Mouse (Mus musculus) thymus, postnatal 14 days (tissue): ENCODE measurements around the gene Lrsam1.
A peak's percentile ranks its signal among the peaks of the same experiment; 100 is the strongest.

ENCODE experiments used
- DNase-seq: peaks from one replicate; pipeline ENCODE4 v3.0.0; 2021

The Lrsam1 gene

DNA sequence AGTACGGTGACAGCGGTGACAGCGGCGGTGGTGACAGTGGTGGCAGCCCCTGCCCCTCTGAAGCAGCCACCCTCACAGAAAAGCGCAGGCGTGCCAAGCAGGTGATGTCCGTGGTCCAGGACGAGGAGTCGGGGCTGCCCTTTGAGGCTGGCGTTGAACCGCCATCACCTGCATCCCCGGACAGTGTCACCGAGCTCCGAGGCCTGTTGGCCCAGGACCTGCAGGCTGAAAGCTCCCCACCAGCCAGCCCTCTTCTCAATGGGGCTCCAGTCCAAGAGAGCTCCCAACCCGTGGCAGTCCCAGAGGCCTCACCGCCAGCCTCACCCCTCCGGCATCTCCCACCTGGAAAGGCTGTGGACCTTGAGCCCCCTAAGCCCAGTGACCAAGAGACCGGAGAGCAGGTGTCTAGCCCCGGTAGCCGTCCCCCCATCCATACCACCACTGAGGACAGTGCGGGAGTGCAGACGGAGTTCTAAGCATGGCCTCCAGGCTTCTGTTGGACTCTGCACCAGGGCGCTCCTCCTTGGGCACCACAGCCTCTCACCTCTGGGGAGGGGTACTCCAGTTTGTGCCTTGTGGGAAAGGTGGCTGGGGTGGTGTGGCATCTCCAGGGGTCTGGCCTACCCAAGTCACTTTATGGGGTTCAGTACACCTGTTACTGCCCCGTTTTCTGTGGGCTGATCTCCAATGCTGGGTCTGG, 37.7 kb downstream of the Lrsam1 start:
- no peak for DNase-seq

GRCm38 (mm10) chr2:32922564-32922963, 38.9 kb downstream of the Lrsam1 start:
- DNase-seq = no peak

GRCm38 (mm10) chr2:32921801-32922380, 39.5 kb downstream of the Lrsam1 start:
- no peak for DNase-seq

DNA sequence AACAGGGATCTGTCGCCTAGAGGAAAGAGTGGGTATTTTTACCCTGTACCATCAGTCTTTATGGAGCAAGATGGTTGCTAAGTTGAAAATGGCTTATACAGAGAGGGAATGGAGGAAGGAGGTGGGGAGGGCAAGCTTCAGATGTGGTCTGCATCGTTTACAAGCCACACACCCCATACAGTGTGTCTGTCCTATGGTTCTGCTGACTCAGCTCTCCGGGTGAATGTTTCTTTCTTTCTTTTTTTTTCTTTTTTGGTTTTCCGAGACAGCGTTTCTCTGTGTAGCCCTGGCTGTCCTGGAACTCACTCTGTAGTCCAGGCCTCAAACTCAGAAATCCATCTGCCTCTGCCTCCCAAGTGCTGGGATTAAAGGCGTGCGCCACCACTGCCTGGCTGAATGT, 40.2 kb downstream of the Lrsam1 start:
- no peak for DNase-seq

DNA sequence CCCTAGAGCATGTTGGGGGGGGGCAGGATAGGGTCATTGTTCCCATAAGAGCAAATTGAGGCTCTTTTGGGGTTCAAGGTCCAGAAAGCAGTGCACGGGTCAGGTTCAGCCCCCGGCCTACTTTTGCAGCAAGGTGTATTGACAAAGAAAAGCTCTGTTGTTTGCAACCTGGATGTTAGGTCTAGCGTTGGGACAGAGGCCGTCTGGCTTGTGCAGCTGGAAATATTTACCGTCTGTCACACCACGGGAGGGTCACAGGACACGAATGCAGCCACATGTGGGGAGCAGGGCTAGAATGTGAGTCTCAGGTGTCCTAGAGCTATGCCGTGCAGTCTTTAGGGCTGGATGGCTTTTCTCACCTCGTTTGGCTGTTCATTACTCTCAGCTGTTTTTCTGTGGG, 43.0 kb downstream of the Lrsam1 start:
- DNase-seq = no peak

GRCm38 (mm10) chr2:32917526-32917925, 43.9 kb downstream of the Lrsam1 start:
- peak; percentile 21 for DNase-seq

- DNase-seq = no peak
Observed at GRCm38 (mm10) chr2:32914896-32915295, 46.5 kb downstream of the Lrsam1 start.

GRCm38 (mm10) chr2:32914362-32914761, 47.1 kb downstream of the Lrsam1 start:
- DNase-seq = no peak

- peak; percentile 82 for DNase-seq
Observed at GRCm38 (mm10) chr2:32912210-32912804, 49.1 kb downstream of the Lrsam1 start.

- no peak for DNase-seq
Observed at GRCm38 (mm10) chr2:32911639-32912182, 49.7 kb downstream of the Lrsam1 start.

DNA sequence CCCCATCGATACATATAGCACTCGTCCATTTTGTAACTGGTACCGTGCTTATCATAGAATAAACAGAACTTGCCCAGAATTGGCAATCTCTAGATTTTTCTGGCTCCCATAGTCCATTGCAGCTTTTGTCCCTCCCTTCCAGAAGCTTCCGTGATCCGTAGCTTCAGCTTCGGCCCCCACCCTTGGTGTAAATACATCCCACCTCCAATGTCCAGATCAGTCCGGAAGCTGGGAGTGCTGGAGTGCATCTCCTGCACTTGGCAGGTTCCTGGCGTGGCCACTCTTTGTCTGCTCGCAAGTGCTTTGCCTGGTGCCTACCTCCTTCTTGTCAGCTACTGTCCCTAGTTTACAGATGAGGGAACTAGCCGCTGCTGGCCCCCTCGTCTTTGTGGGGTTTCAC, 52.6 kb downstream of the Lrsam1 start:
- DNase-seq = no peak

GRCm38 (mm10) chr2:32908272-32908671, 53.1 kb downstream of the Lrsam1 start:
- no peak for DNase-seq

GRCm38 (mm10) chr2:32907442-32907841, 54.0 kb downstream of the Lrsam1 start:
- DNase-seq = no peak

DNA sequence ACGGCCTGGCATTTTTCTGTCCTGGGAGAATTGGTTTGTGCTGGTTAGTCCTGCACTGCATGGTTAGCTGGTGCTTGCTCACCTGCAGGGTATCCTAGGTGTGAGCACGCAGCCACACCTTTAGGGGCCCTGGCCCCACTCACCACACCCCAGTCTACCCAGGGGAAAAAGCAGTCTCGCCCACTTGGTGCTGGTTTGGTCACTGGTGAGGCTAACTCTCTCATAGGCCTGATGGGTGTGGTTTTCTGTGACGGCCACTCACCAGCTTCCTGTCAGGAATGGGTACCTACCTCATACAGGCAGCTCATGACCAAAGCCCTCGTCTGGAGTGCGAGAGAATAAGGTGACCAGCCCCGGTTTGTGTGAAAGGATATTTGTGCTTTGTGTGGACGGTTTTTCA, 56.1 kb downstream of the Lrsam1 start:
- DNase-seq = no peak

DNA sequence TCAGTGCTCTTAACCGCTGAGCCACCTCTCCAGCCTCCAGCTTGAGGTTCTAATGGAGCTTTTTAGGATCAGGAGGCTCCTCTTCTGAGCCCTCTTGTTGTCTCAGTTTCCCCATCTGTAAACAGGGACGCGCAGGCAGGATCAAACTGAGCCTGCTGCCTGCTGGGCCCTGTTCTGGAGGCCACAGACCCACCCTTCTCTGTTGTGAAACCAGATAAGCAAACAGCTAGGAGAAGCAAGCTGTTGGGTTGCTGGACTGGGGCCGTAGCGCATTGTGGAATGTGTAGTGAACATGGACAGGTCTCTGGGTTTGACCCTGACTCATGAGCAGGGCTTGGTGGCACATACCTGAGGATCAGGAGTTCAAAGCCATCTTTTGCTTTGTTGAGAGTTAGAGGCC, 56.8 kb downstream of the Lrsam1 start:
- DNase-seq = no peak

GRCm38 (mm10) chr2:32903470-32903869, 57.9 kb downstream of the Lrsam1 start:
- DNase-seq = no peak

DNA sequence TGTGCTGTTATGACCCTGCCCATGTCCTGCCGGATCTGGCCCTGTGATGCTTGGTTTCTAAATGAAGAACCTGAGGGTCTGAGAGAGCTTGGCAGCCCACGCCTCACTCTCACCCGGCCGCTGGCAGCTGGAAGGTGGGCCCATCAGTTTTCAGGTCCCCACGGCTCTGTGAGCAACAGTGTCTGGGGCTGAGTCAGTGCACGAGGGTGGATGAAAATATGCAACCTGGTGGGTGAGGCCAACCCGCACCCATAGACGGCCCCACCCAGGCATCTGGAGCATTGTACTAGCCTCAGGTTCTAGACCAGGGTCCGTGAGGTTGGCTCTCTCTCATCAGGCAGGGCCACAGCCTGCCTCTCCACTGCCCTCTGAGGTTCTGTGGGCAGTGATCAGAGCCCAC, 59.3 kb downstream of the Lrsam1 start:
- DNase-seq = no peak

GRCm38 (mm10) chr2:32898983-32899382, 62.4 kb downstream of the Lrsam1 start:
- DNase-seq = no peak

GRCm38 (mm10) chr2:32896507-32897147, 64.8 kb downstream of the Lrsam1 start:
- no peak for DNase-seq

DNA sequence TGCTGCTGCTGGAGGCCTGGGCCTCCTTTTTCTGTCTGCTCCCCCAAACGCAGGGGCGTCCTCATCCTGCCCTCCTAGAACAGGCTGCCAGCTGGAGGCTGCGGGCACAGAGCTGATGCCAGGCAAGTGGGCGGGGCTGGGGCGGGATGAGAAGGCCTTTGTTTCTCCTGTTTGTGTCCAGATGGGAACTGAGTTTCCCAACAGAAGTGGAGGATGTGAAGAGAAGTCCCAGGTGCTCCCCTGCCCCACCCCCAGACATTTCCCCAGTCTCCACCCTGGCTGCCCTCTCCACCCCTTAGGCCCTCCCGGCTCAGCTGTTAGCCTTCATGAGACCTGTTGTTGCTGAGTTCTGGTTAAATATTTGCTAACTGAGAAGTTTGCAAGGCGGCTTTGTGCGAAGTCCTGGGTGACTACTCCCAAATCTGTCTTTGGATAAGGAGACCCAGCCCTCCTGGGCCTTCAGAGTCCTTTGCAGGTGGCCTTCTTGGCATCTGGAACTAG, 65.8 kb downstream of the Lrsam1 start:
- no peak for DNase-seq

- DNase-seq = no peak
Observed at GRCm38 (mm10) chr2:32894097-32894496, 67.3 kb downstream of the Lrsam1 start.

DNA sequence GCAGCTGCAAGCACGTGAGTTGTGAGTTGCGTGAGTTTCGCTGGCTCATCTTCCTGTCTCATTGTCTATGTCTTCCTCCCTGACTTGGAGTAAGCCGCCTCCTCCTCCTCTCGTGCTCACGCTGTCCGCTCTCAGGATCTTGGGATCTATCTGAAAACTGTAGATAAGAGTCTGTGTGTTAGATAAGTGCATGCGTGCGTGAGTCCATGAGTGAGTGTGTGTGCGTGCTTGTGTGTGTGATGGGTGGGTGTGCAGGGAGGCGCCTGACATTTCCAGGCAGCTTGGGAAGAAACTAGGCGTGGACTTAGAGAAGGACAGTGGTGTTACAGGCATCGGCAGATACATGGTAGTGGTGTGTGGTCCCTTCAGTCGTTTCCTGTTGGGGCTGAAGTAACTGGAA, 68.9 kb downstream of the Lrsam1 start:
- no peak for DNase-seq

DNA sequence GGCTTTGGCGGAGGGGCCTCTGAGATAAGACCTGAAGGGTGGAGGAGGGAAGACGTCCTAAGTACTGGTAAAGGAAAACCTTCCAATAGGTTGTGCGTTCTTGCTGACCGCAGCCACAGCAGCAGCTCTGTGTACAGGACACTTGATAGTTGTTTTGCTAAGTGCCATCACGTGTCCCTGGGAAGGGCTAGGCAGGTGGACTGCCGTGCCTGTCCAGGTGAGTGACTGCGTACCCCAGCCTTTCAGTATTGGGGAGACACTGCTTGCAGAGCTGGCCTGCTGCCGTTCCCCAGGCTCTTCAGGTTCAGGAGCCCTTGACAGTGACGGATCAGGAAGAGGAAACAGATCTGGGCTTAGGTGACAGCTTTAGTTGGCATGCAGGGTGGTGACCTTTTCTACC, 70.1 kb downstream of the Lrsam1 start:
- DNase-seq = no peak

DNA sequence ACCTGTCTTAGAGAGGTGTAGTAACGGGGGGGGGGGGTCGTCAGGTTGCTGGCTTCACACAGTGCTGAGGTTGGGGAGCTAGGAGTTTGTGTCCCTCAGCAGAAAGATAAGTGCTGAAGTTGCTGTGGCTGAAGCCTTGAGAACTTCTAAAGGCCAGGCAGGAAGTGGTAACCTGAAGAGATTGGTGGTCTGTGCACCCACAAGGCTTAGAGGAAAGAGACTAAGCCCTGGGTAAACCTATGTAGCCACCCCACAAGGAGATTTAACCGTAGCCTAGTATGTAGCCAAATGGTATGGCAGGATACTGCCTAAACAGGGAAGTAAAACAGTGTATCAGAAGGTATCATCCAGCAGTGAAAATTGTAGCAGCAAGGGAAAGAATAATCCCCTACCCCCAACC, 71.1 kb downstream of the Lrsam1 start:
- DNase-seq = peak; percentile 31
